Mouse (Mus musculus) limb, embryonic 15.5 days (tissue): ENCODE data around the gene Dnajc8. TPM values are rescaled to one million over a fixed set of nuclear protein-coding genes. Genes with fewer than 3 reads are reported as not detected.

ENCODE experiments used
- polyA plus RNA-seq: library from polyadenylated mRNA; unstranded; fragments of >200 nt; fragmentation: Nextera tagmentation; extraction: Ambion mirVana; gene quantifications from 2 replicates; pipeline ENCODE4 v1.2.1, GENCODE M21; 2015

Gene Dnajc8
- polyA plus RNA-seq, 1 experiment from 2014 or later, result 131 TPM

Other genes starting within 250 kb of the Dnajc8 start
- gene Rab42, start 232.2 kb upstream of the Dnajc8 start, polyA plus RNA-seq, result 1.8 and 2.7 TPM in 2 replicates
- gene Trnau1ap, start 206.0 kb upstream of the Dnajc8 start, polyA plus RNA-seq, result 61.4 and 68.3 TPM in 2 replicates
- 66.2 and 70.1 TPM in 2 replicates for gene Rcc1, start 181.9 kb upstream of the Dnajc8 start, polyA plus RNA-seq
- gene Phactr4, start 113.1 kb upstream of the Dnajc8 start, polyA plus RNA-seq, result 20.1 and 20.9 TPM in 2 replicates
- 22.2 and 24.1 TPM in 2 replicates for gene Med18, start 71.6 kb upstream of the Dnajc8 start, polyA plus RNA-seq
- gene Sesn2, start 25.0 kb upstream of the Dnajc8 start, polyA plus RNA-seq, result 11.8 and 12.8 TPM in 2 replicates
- gene Atpif1, start 1.9 kb upstream of the Dnajc8 start, polyA plus RNA-seq, result 746 and 799 TPM in 2 replicates
- 1.1 and 1.4 TPM in 2 replicates for gene Ptafr, start 28.5 kb downstream of the Dnajc8 start, polyA plus RNA-seq
- gene Eya3, start 103.4 kb downstream of the Dnajc8 start, polyA plus RNA-seq, result 25.2 and 25.5 TPM in 2 replicates
- 6.0 and 7.2 TPM in 2 replicates for gene Xkr8, start 197.0 kb downstream of the Dnajc8 start, polyA plus RNA-seq
- 7.8 and 7.9 TPM in 2 replicates for gene Smpdl3b, start 221.7 kb downstream of the Dnajc8 start, polyA plus RNA-seq
- 97.9 and 105 TPM in 2 replicates for gene Rpa2, start 232.8 kb downstream of the Dnajc8 start, polyA plus RNA-seq